Mouse (Mus musculus) midbrain, embryonic 14.5 days (tissue): ENCODE data around the gene 1700022I11Rik. TPM values are rescaled to one million over a fixed set of nuclear protein-coding genes. Genes with fewer than 3 reads are reported as not detected.

Experiments used
- ATAC-seq: fragments of 200-750 bp; cut with Nextera tagmentation; 2 replicates; pipeline ENCODE4 v1.8.0; 2017; ENCODE audit warnings: moderate number of reproducible peaks, moderate library complexity; ENCODE audit not compliant: low FRiP score, low TSS enrichment
- DNase-seq: peaks from one replicate; pipeline ENCODE4 v3.0.0-alpha.2; 2015
- H3K27ac ChIP-seq: fragments of 300-500 bp; sonication (generic); replicated peaks from 2 replicates; pipeline ENCODE4 v1.5.1; 2014; ENCODE audit warnings: mild to moderate bottlenecking, low read depth, low read length, moderate library complexity
- H3K27me3 ChIP-seq: fragments of 300-500 bp; sonication (generic); 2 replicates; pipeline ENCODE4 v1.6.1; 2014; ENCODE audit warnings: low read length, control low read depth, mixed read lengths; ENCODE audit not compliant: control insufficient read depth, insufficient read depth
- H3K36me3 ChIP-seq: fragments of 300-500 bp; sonication (generic); 2 replicates; pipeline ENCODE4 v1.6.1; 2014; ENCODE audit warnings: low read length, control low read depth; ENCODE audit not compliant: control insufficient read depth, insufficient read depth
- H3K4me1 ChIP-seq: fragments of 300-500 bp; sonication (generic); 2 replicates; pipeline ENCODE4 v1.6.1; 2014; ENCODE audit warnings: mild to moderate bottlenecking, antibody characterized with exemption, low read length, control low read depth; ENCODE audit not compliant: control insufficient read depth, insufficient read depth
- H3K4me2 ChIP-seq: fragments of 300-500 bp; sonication (generic); 2 replicates; pipeline ENCODE4 v1.6.1; 2014; ENCODE audit warnings: mild to moderate bottlenecking, low read length, moderate library complexity
- H3K4me3 ChIP-seq: fragments of 300-500 bp; sonication (generic); replicated peaks from 2 replicates; pipeline ENCODE4 v1.5.1; 2014; ENCODE audit warnings: low read depth, low read length
- H3K9ac ChIP-seq: fragments of 300-500 bp; sonication (generic); replicated peaks from 2 replicates; pipeline ENCODE4 v1.6.1; 2014; ENCODE audit warnings: mild to moderate bottlenecking, low read length, moderate library complexity
- H3K9me3 ChIP-seq: fragments of 300-500 bp; sonication (generic); 2 replicates; pipeline ENCODE4 v1.6.1; 2016; ENCODE audit warnings: low read length, control low read depth, mixed read lengths; ENCODE audit not compliant: control insufficient read depth
- WGBS: fragments of 180-500 bp; shearing (Covaris S2); extraction: QIAGEN DNeasy Blood & Tissue Kit; methylation state at CpG from one replicate; pipeline ENCODE4 v1.1.7; 2014; 5-methylcytosine and 5-hydroxymethylcytosine counted together
- polyA plus RNA-seq: library from polyadenylated mRNA; unstranded; fragments of >200 nt; fragmentation: Nextera tagmentation; extraction: Ambion mirVana; gene quantifications from 2 replicates; pipeline ENCODE4 v1.2.1, GENCODE M21; 2014

Gene 1700022I11Rik
- polyA plus RNA-seq, 1 experiment from 2014 or later = 0.80 TPM

- H3K36me3 ChIP-seq = peaks cover 52% of the 10 kb centered on the region
- WGBS = 3% methylated on average over 10 of the region's 10 CpGs
- peaks cover 40% of the 10 kb centered on the region for H3K4me1 ChIP-seq
- ATAC-seq = no peak
- peak overlapping the region; percentile 81 for H3K27ac ChIP-seq
- H3K9me3 ChIP-seq = no peaks in the 10 kb centered on the region
- H3K4me3 ChIP-seq = peak overlapping the region; percentile 83
- no peak overlapping the region for H3K9ac ChIP-seq
- no peaks in the 10 kb centered on the region for H3K27me3 ChIP-seq
- DNase-seq = peak; percentile 86
- H3K4me2 ChIP-seq = peak overlapping the region; percentile 99
Measured at GRCm38 (mm10) chr4:42954297-42954696, 15.1 kb upstream of the 1700022I11Rik start.

GRCm38 (mm10) chr4:42955200-42955599 is 14.2 kb upstream of the 1700022I11Rik start:
- ATAC-seq (no peak), DNase-seq (no peak)
- Histone ChIP-seq H3K9ac (no peak overlapping the region), H3K4me2 (no peak overlapping the region), H3K27me3 (no peaks in the 10 kb centered on the region), H3K9me3 (no peaks in the 10 kb centered on the region), H3K36me3 (peaks cover 52% of the 10 kb centered on the region), H3K4me3 (no peak overlapping the region), H3K27ac (no peak overlapping the region), H3K4me1 (peaks cover 39% of the 10 kb centered on the region)
- 92% methylated on average over 3 of the region's 3 CpGs for WGBS

GRCm38 (mm10) chr4:42956581-42956980 is 12.8 kb upstream of the 1700022I11Rik start:
- no peak overlapping the region for H3K9ac ChIP-seq
- no peaks in the 10 kb centered on the region for H3K27me3 ChIP-seq
- ATAC-seq = no peak
- H3K4me2 ChIP-seq = no peak overlapping the region
- no peak overlapping the region for H3K27ac ChIP-seq
- no peak for DNase-seq
- H3K4me3 ChIP-seq = no peak overlapping the region
- WGBS = 94% methylated on average over 17 of the region's 17 CpGs
- no peaks in the 10 kb centered on the region for H3K9me3 ChIP-seq
- peaks cover 31% of the 10 kb centered on the region for H3K4me1 ChIP-seq
- peaks cover 52% of the 10 kb centered on the region for H3K36me3 ChIP-seq

- no peak overlapping the region for H3K4me3 ChIP-seq
- WGBS = 64% methylated on average over 11 of the region's 11 CpGs
- DNase-seq (no peak), ATAC-seq (no peak)
- peaks cover 52% of the 10 kb centered on the region for H3K36me3 ChIP-seq
- H3K9me3 ChIP-seq = no peaks in the 10 kb centered on the region
- no peaks in the 10 kb centered on the region for H3K27me3 ChIP-seq
- no peak overlapping the region for H3K27ac ChIP-seq
- H3K4me1 ChIP-seq = peaks cover 23% of the 10 kb centered on the region
- no peak overlapping the region for H3K4me2 ChIP-seq
- no peak overlapping the region for H3K9ac ChIP-seq
Measured at GRCm38 (mm10) chr4:42957306-42957705, 12.1 kb upstream of the 1700022I11Rik start.

GRCm38 (mm10) chr4:42957979-42958378 is 11.4 kb upstream of the 1700022I11Rik start:
- Histone ChIP-seq H3K27me3 (no peaks in the 10 kb centered on the region), H3K4me2 (no peak overlapping the region), H3K4me3 (no peak overlapping the region), H3K27ac (no peak overlapping the region), H3K9ac (no peak overlapping the region), H3K4me1 (peaks cover 17% of the 10 kb centered on the region), H3K36me3 (peaks cover 49% of the 10 kb centered on the region), H3K9me3 (no peaks in the 10 kb centered on the region)
- ATAC-seq = no peak
- WGBS = 92% methylated on average over 8 of the region's 8 CpGs
- no peak for DNase-seq

GRCm38 (mm10) chr4:42958942-42959341 is 10.5 kb upstream of the 1700022I11Rik start:
- H3K9me3 ChIP-seq = no peaks in the 10 kb centered on the region
- no peak overlapping the region for H3K9ac ChIP-seq
- H3K27me3 ChIP-seq = no peaks in the 10 kb centered on the region
- peaks cover 7% of the 10 kb centered on the region for H3K4me1 ChIP-seq
- no peak overlapping the region for H3K27ac ChIP-seq
- H3K36me3 ChIP-seq = peaks cover 40% of the 10 kb centered on the region
- DNase-seq (no peak), ATAC-seq (no peak)
- no peak overlapping the region for H3K4me2 ChIP-seq
- H3K4me3 ChIP-seq = no peak overlapping the region
- 71% methylated on average over 8 of the region's 8 CpGs for WGBS

GRCm38 (mm10) chr4:42959382-42959781 is 10.0 kb upstream of the 1700022I11Rik start:
- peaks cover 5% of the 10 kb centered on the region; the same call in 1 of the 2 replicates for H3K4me1 ChIP-seq
- ATAC-seq (no peak), DNase-seq (no peak)
- H3K36me3 ChIP-seq = peaks cover 40% of the 10 kb centered on the region
- no peak overlapping the region for H3K9ac ChIP-seq
- no peak overlapping the region for H3K4me3 ChIP-seq
- 73% methylated on average over 4 of the region's 4 CpGs for WGBS
- H3K27me3 ChIP-seq = no peaks in the 10 kb centered on the region
- H3K4me2 ChIP-seq = no peak overlapping the region
- H3K27ac ChIP-seq = no peak overlapping the region
- H3K9me3 ChIP-seq = no peaks in the 10 kb centered on the region

- H3K27ac ChIP-seq = no peak overlapping the region
- no peak overlapping the region for H3K4me2 ChIP-seq
- DNase-seq (peak; percentile 79), ATAC-seq (no peak)
- WGBS = 26% methylated on average over 4 of the region's 4 CpGs
- H3K4me3 ChIP-seq = no peak overlapping the region
- no peaks in the 10 kb centered on the region for H3K9me3 ChIP-seq
- no peaks in the 10 kb centered on the region for H3K27me3 ChIP-seq
- no peaks in the 10 kb centered on the region for H3K4me1 ChIP-seq
- no peak overlapping the region for H3K9ac ChIP-seq
- H3K36me3 ChIP-seq = peaks cover 27% of the 10 kb centered on the region
Measured at GRCm38 (mm10) chr4:42961592-42961991, 7.8 kb upstream of the 1700022I11Rik start.

GRCm38 (mm10) chr4:42963480-42963879 is 5.9 kb upstream of the 1700022I11Rik start:
- no peaks in the 10 kb centered on the region for H3K9me3 ChIP-seq
- ATAC-seq (no peak), DNase-seq (no peak)
- no peaks in the 10 kb centered on the region for H3K27me3 ChIP-seq
- H3K9ac ChIP-seq = no peak overlapping the region
- no peak overlapping the region for H3K4me3 ChIP-seq
- no peak overlapping the region for H3K4me2 ChIP-seq
- peaks cover 8% of the 10 kb centered on the region for H3K36me3 ChIP-seq
- WGBS = 95% methylated on average over 2 of the region's 2 CpGs
- no peaks in the 10 kb centered on the region for H3K4me1 ChIP-seq
- H3K27ac ChIP-seq = no peak overlapping the region
